Mouse (Mus musculus): ENCODE results near the gene Fcgr2b. TPM values are rescaled to one million over a fixed set of nuclear protein-coding genes. Genes with fewer than 3 reads are reported as not detected.

Fcgr2b gene
- polyA plus RNA-seq, 1 experiment from 2014 or later = 3.2 TPM

DNA sequence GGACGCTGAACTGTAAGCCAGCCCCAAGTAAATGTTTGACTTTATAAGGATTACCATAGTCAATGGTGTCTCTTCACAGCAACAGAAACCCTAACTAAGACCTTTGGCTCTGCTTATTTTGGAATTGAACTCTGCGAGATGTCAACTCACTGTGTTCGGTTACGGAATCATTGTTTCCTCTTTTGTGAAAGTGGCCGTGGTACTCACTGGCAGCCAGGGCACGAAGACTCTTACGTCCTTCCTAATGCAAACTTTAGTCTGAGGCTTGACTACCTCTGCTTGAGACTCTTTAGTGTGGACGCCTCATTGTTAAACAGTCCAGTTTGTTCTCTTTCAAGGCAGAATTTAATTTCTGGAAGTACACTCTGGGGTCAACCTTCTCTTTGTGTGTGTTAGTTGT lies 57.0 kb downstream of the Fcgr2b start:
- 90% methylated on average over 8 of the region's 8 CpGs for WGBS
- no peak overlapping the region for H3K4me3 ChIP-seq (replicated peaks)
- H3K9ac ChIP-seq = no peak overlapping the region
- H3K27ac ChIP-seq = no peak overlapping the region
- H3K27me3 ChIP-seq (replicated peaks) = no peaks in the 10 kb centered on the region
- H3K4me2 ChIP-seq = no peak overlapping the region
- ATAC-seq (ENCODE audit: insufficient read depth, low FRiP score, low read depth) = no peak
- H3K4me1 ChIP-seq = no peaks in the 10 kb centered on the region
- no peaks in the 10 kb centered on the region for H3K36me3 ChIP-seq
- H3K9me3 ChIP-seq = no peaks in the 10 kb centered on the region

DNA sequence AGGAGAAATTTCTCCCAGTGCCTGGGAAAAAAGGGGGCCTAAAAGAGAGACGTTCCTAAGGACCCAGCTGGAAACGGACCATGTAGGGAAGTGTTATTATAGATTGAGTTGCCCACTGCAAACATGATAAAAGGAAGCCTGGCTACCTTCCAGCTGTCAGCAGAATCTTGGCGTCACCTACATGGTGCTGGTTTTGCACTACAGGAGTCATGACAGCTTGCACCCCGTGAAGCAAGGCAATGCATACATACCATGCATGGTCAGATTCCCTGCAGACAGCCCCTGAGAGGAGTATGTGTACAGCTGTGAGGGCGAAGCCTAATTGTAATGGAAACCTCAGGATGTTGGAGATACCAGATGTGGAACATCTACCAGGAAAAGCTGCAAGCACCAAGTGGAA lies 60.7 kb downstream of the Fcgr2b start:
- WGBS = 64% methylated on average over 5 of the region's 5 CpGs
- Histone ChIP-seq H3K27ac (no peak overlapping the region), H3K4me1 (no peaks in the 10 kb centered on the region), H3K36me3 (no peaks in the 10 kb centered on the region), H3K9me3 (no peaks in the 10 kb centered on the region), H3K4me2 (no peak overlapping the region), H3K9ac (no peak overlapping the region), H3K27me3 (replicated peaks) (no peaks in the 10 kb centered on the region), H3K4me3 (replicated peaks) (no peak overlapping the region)
- ATAC-seq (ENCODE audit: insufficient read depth, low FRiP score, low read depth) = no peak

DNA sequence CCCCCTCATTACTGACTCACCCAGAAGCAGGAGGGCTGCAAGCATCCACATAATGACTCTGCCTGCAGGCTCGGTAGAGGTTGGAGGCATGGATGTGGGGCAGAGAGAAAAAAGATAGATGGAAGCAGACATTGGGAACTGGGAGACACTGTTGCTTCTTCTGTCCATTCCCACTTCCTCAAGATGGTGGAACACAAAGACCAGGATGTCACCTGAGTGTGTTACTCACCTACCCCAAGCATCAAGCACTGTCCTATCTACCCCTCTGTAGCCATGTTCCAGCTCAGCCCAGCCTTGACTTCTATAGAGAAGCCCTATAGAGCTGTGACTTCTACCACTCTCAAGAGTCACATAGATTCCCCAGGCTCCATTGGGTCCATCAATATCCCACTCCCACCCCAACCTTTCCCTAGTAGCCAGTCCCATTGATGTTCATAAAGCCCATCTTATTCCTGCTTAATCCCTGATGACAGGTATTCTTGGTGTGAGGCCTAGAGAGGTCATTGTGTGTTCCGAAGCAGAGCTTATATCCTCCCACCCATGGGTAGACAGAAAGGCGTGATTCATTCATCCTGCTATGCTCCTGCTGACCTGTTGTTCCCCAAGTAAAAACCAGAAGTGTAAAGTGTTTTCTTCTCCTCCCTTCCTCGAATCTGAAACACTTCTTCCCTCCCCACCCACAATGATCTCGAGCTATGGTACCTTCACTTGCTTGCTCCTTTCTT lies 63.3 kb downstream of the Fcgr2b start, which contains the start of gene Fcrlb:
Fcrlb (minus strand) TSS at position 51 of the 725 bp plus-strand sequence.
- Histone ChIP-seq H3K36me3 (no peaks in the 10 kb centered on the region), H3K9ac (no peak within 1 kb of the TSS), H3K4me2 (no peak within 1 kb of the TSS), H3K9me3 (no peaks in the 10 kb centered on the region), H3K27me3 (replicated peaks) (peaks cover 8% of the 10 kb centered on the region), H3K4me1 (peaks cover 7% of the 10 kb centered on the region; the same call in 1 of the 2 replicates), H3K4me3 (replicated peaks) (no peak within 1 kb of the TSS), H3K27ac (no peak within 1 kb of the TSS)
- WGBS = 70% methylated on average over 5 of the region's 5 CpGs
- ATAC-seq (ENCODE audit: insufficient read depth, low FRiP score, low read depth) = no peak

DNA sequence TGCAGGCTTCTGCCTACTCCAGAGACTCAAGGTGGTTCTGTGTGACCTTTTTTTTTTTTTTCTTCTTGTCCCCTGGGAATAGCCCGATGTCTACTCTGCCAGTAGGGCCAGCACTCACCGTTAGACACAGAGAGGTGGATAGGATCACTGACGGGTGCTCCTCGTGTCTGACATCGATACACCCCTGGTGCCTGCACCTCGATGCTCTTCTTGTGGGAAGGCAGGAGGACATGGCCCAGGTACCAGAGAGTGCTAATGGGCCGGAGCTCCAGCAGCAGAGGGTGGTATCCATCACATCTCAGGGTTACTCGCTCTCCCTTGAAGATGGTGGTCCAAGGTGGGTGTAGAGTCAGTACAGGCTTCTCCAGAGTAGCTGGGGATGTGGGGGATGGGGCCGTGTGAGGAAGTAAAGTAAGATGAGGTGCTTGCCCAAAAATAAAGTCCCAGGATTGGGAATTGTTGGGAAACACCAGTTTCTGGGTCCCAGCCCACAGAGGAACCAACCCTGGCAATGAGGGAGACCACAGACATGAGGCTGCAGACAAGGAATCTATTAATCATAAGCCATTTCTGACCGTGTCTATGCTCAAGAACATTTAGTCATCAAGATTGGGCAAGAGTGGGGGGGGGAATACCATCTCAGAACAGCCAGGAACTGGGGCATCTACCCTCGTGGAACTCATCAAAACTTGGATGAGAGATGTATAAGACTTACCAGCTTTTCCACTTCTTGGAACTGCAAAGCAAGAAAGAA lies 64.3 kb downstream of the Fcgr2b start:
- WGBS = 84% methylated on average over 11 of the region's 11 CpGs
- Histone ChIP-seq H3K9me3 (no peaks in the 10 kb centered on the region), H3K27me3 (replicated peaks) (peaks cover 16% of the 10 kb centered on the region), H3K27ac (no peak overlapping the region), H3K36me3 (no peaks in the 10 kb centered on the region), H3K4me3 (replicated peaks) (no peak overlapping the region), H3K4me2 (no peak overlapping the region), H3K4me1 (peaks cover 15% of the 10 kb centered on the region), H3K9ac (no peak overlapping the region)
- ATAC-seq (ENCODE audit: insufficient read depth, low FRiP score, low read depth) = no peak

Other genes starting within 250 kb of the Fcgr2b start
- gene Atf6, start 108.8 kb downstream of the Fcgr2b start, polyA plus RNA-seq (2015; fragmentation: Nextera tagmentation; extraction: Ambion mirVana) = 8.9 and 9.5 TPM in 2 replicates
- 1.1 TPM in 2 replicates for gene Gm26620, start 91.5 kb downstream of the Fcgr2b start, polyA plus RNA-seq (2015; fragmentation: Nextera tagmentation; extraction: Ambion mirVana)
- 47.1 and 47.3 TPM in 2 replicates for gene Dusp12, start 91.0 kb downstream of the Fcgr2b start, polyA plus RNA-seq (2015; fragmentation: Nextera tagmentation; extraction: Ambion mirVana)
- 0.17 TPM in 1 of 2 replicates, not detected in the other for gene Fcrlb, start 63.6 kb downstream of the Fcgr2b start, polyA plus RNA-seq (2015; fragmentation: Nextera tagmentation; extraction: Ambion mirVana)
- 0.21 and 0.23 TPM in 2 replicates for gene Fcrla, start 49.0 kb downstream of the Fcgr2b start, polyA plus RNA-seq (2015; fragmentation: Nextera tagmentation; extraction: Ambion mirVana)
- 1.3 and 1.7 TPM in 2 replicates for gene Fcgr4, start 42.4 kb upstream of the Fcgr2b start, polyA plus RNA-seq (2015; fragmentation: Nextera tagmentation; extraction: Ambion mirVana)
- gene Fcgr3, start 88.4 kb upstream of the Fcgr2b start, polyA plus RNA-seq (2015; fragmentation: Nextera tagmentation; extraction: Ambion mirVana) = 18.7 and 18.8 TPM in 2 replicates
- gene Cfap126, start 137.4 kb upstream of the Fcgr2b start, polyA plus RNA-seq (2015; fragmentation: Nextera tagmentation; extraction: Ambion mirVana) = 1.6 and 2.9 TPM in 2 replicates
- gene Sdhc, start 174.1 kb upstream of the Fcgr2b start, polyA plus RNA-seq (2015; fragmentation: Nextera tagmentation; extraction: Ambion mirVana) = 258 and 282 TPM in 2 replicates
- gene Mpz, start 174.2 kb upstream of the Fcgr2b start, polyA plus RNA-seq (2015; fragmentation: Nextera tagmentation; extraction: Ambion mirVana) = 1.8 and 2.2 TPM in 2 replicates
- gene Pcp4l1, start 219.7 kb upstream of the Fcgr2b start, polyA plus RNA-seq (2015; fragmentation: Nextera tagmentation; extraction: Ambion mirVana) = 29.8 and 32.8 TPM in 2 replicates
- 1.6 and 2.0 TPM in 2 replicates for gene Nr1i3, start 237.4 kb upstream of the Fcgr2b start, polyA plus RNA-seq (2015; fragmentation: Nextera tagmentation; extraction: Ambion mirVana)
- gene Tomm40l, start 246.0 kb upstream of the Fcgr2b start, polyA plus RNA-seq (2015; fragmentation: Nextera tagmentation; extraction: Ambion mirVana) = 22.4 and 29.0 TPM in 2 replicates
- 158 and 523 TPM in 2 replicates for gene Apoa2, start 248.5 kb upstream of the Fcgr2b start, polyA plus RNA-seq (2015; fragmentation: Nextera tagmentation; extraction: Ambion mirVana)

Data from stomach, embryonic 15.5 days (tissue).